Mouse (Mus musculus) bone marrow, adult 2 months (tissue): ENCODE measurements around the gene Hnrnpa0.

Experiments used
- CTCF ChIP-seq: fragments of 200-500 bp; IDR thresholded peaks from 2 replicates; pipeline ENCODE4 v1.5.1; 2011; ENCODE audit warnings: low read length, control low read depth; ENCODE audit not compliant: control insufficient read depth, insufficient read depth
- POLR2A ChIP-seq: fragments of 200-500 bp; IDR thresholded peaks from 2 replicates; pipeline ENCODE4 v1.6.1; 2011; ENCODE audit warnings: low read depth, mild to moderate bottlenecking, control low read depth, low read length, borderline replicate concordance; ENCODE audit not compliant: control insufficient read depth

GRCm38 (mm10) chr13:58149033-58149558 is 20.7 kb upstream of the Hnrnpa0 start:
- TF ChIP-seq POLR2A = no peak
- no peak for TF ChIP-seq CTCF
